Mouse (Mus musculus): ENCODE data around the gene Cspg5. TPM values are rescaled to one million over a fixed set of nuclear protein-coding genes. Genes with fewer than 3 reads are reported as not detected.

Gene Cspg5
- total RNA-seq (2021) = 100 to 1,000 TPM; 277 to 278 TPM
- long read RNA-seq, experiment 1, full-length matches to known transcripts = 106 of 123 reads
- long read RNA-seq, experiment 1, partial matches to known transcripts = 13 of 123 reads
- long read RNA-seq, experiment 1, other reads (novel, unspliced or antisense) = 4 of 123 reads
- long read RNA-seq, experiment 2, transcript Cspg5-201 (5 exons, 3,870 nt) = minor isoform, 10 of 172 reads
- long read RNA-seq, experiment 2, transcript Cspg5-202 (5 exons, 3,790 nt) = major isoform, 121 of 172 reads
- long read RNA-seq, experiment 2, transcript Cspg5-205 (4 exons, 2,107 nt) = minor isoform, 16 of 172 reads
- long read RNA-seq, experiment 2, partial matches to known transcripts = 1 of 172 reads
- long read RNA-seq, experiment 2, other reads (novel, unspliced or antisense) = 20 of 172 reads

DNA sequence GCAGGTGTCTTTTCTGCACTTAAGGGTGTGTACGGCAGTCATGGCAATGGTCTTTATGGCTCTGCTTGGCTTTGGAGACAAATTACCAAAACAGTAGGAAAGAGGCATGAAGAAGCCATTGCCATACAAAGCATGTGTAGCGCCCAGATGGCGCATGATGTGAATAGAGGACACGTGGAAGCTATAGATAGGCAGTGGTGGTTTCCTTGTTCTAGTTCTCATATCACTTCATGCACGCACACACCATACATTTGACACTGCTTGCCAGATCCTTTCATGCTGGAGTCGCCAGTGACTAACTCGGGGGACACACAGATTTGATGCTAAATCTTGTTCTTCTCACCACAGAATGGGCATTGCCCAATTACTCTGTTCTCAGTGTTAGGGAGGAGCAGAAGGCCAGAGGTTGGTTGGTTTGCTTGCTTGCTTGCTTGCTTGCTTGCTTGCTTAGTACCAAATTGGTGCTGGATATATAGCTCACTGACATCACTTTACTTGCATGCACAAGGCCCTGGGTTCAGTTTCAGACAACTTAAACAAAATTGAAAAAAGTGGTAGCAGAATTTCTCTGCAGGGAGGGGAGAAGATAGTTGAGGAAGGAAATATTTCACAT, at the start of gene Cspg5:
TSS of gene Cspg5 (plus strand) at position 563 of the 613 bp plus-strand sequence.
- DNase-seq (ENCODE audit: low spot score in 2 of 2) = no peak
- Histone ChIP-seq H3K4me3 (peak within 1 kb of the TSS; percentile 78), H3K27ac (peak within 1 kb of the TSS; percentile 98)
- no peak for TF ChIP-seq CTCF (conservative IDR thresholded peaks at IDR 0.05)

DNA sequence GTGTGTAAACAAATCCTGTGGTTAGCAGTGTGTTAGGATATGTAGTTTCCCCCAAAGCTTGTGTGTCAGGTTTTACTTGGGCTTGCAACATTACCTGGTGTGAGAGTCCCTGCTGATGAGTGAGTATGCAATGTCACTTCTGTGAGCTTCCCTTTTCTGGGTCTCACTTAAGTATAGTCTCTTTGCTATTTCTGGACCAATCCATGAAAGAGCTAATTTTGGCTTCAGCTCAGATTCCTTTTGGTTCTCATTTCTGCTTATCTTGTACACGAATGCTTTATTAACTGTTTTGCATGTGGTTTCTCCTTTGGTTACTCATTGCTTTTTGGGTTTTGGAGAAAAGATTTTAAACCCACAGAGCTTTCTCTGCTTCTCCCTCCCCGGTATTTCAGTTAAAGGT, 43.7 kb upstream of the Cspg5 start:
- H3K27ac ChIP-seq = no peak overlapping the region

DNA sequence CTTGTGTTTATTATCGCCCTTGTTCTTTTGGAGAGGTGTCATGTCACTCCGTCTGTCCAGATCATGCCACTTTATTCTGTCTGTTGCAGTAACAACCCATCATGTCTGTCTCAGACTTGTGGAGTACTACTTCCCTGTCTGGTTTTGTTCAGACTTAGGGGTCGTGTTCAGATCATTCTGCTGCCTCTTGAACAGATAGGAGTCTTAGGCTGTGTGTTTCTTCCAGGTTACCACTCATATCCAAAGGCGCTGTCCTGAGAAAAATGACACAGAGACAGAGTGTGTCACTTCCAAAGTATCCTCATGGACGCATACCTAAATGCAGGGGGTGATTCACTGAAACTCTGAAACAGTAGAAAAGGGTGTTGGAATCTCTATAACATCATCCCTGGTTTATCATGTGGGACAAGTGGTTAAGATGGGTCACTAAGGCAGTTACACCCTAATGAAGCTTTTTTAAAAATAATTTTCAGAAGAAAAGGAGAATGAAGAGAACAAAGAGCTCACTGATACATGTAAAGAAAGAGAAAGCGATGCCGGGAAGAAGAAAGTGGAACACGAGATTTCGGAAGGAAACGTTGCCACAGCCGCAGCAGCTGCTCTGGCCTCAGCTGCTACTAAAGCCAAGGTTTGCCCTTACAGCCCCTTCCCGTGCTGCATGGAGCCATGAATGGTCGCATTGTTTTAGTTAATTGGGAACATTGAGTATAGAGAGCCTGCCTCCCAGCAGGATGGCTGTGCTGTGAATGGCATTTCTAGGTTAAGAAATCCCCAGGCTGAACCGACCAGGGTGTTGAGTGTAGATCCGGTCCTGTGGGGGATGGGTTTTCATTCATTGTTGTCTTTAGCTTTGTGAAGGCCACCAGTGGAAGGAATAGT, 37.8 kb upstream of the Cspg5 start:
- no peak for TF ChIP-seq CTCF (conservative IDR thresholded peaks at IDR 0.05)
- Histone ChIP-seq H3K27ac (peak overlapping the region; percentile 89), H3K4me3 (no peak overlapping the region; the same call in 1 of the 2 replicates)
- peak; percentile 55 to 77 for DNase-seq (ENCODE audit: low spot score in 2 of 2)

More for the DNA sequence above, 43.7 kb upstream of the Cspg5 start:
- DNase-seq (ENCODE audit: low spot score in 2 of 2) = no peak
- no peak for TF ChIP-seq CTCF (conservative IDR thresholded peaks at IDR 0.05)
- H3K4me3 ChIP-seq = no peak overlapping the region

DNA sequence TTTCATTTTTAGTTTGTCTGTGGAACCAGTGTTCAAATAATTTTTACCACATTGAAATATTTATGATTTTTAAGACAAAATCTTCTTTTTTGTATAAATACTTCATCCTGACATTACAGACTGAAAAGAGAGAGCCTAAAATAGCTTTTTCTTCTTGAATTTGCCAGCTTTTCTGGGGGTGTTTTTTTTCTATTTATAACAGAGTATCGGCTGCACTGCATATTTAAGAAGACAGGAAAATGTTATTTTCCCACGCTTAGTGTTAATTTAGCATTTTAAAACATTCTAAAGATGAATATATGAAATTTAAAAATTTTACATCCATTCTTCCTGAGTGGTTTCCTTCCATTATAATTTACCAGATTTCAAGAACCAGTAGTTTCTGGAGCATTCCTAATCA, 37.1 kb upstream of the Cspg5 start:
- DNase-seq (ENCODE audit: low spot score in 2 of 2) = no peak
- peak overlapping the region; percentile 89 for H3K27ac ChIP-seq
- TF ChIP-seq CTCF (conservative IDR thresholded peaks at IDR 0.05) = peak; percentile 12; the same call in 1 of the 2 replicates
- H3K4me3 ChIP-seq = no peak overlapping the region; the same call in 1 of the 2 replicates

DNA sequence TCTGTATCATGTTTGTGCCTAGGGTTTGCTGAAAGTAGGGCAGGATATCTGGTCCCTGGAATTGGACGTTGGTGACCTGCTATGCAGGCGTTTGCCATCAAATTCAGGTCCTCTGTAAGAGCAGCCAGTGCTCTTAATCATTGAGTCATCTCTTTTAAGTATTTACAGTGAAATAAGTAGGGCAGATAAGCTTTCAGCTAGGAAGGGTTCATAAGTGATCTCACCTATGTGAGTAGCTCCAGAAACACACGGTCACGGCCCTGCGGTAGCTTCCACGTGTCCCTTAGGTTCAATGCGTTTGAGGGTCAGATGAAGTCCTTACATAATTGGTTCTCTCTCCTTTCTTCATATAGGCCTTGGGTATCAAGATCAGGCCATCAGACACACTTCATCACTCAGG, 35.3 kb upstream of the Cspg5 start:
- no peak overlapping the region for H3K4me3 ChIP-seq
- no peak for TF ChIP-seq CTCF (conservative IDR thresholded peaks at IDR 0.05)
- H3K27ac ChIP-seq = peak overlapping the region; percentile 63; the same call in 1 of the 2 replicates
- DNase-seq (ENCODE audit: low spot score in 2 of 2) = no peak

DNA sequence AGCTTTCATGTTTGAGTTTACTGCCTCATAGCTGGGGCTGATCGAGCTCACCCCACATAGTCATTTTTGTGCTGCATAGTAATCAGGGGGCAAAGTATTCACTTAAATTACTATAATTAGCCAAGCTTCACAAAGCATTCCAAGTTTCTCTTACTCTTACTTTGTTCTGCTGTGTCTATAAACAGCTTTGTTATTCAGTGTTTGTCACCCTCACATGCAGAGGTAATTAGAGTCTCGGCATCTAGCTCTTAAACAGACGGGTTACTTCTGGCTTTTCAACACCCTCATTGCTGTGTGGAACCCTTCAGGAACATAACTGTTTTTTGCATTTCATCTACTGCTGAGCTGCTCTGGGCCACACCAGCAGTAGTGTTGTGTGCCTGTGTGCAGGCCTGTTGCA, 34.6 kb upstream of the Cspg5 start:
- no peak for TF ChIP-seq CTCF (conservative IDR thresholded peaks at IDR 0.05)
- peak overlapping the region; percentile 63 for H3K27ac ChIP-seq
- DNase-seq (ENCODE audit: low spot score in 2 of 2) = no peak
- H3K4me3 ChIP-seq = no peak overlapping the region

DNA sequence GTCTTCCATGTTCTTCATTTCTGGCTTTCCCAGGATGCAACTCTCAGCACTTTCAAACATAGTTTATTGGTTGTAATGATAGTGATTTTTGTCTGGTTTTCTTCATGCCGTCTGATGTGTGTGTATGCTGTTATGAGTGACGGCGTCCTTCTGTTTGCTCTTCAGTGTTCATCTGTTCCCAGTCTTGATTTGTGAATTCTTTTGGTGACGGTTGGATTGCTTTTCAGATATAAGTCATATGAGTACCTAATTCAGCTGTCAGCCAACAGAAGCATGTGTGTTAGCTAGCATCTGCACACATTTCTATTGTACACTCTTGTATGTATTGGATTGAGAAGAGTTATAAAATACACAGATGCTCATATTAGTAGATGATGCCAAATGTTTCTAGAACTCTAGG, 19.3 kb upstream of the Cspg5 start:
- Histone ChIP-seq H3K27ac (peak overlapping the region; percentile 53), H3K4me3 (no peak overlapping the region)
- DNase-seq (ENCODE audit: low spot score in 2 of 2) = peak in 1 of 2 experiments; percentile 61
- TF ChIP-seq CTCF (conservative IDR thresholded peaks at IDR 0.05) = no peak

DNA sequence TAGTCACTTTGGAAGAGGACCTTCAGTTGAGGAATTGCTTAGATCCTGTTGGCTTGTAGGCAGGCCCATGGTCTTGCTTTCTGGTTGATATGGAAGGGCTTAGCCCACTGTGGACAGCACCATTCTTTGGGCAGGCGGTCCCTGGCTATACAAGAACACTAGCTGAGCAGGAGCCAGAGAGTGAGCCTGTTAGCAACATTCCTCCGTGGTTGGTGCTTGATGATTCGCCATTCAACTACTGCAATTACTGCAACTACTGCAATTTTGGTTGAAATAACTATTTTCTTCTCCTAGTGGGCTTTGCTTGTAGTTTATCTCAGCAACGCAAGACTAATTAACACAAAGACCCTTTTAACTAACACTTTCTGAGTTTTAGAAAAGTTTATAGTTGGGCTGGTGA, 17.4 kb upstream of the Cspg5 start:
- DNase-seq (ENCODE audit: low spot score in 2 of 2) = no peak
- no peak overlapping the region for H3K4me3 ChIP-seq
- TF ChIP-seq CTCF (conservative IDR thresholded peaks at IDR 0.05) = no peak
- no peak overlapping the region for H3K27ac ChIP-seq

DNA sequence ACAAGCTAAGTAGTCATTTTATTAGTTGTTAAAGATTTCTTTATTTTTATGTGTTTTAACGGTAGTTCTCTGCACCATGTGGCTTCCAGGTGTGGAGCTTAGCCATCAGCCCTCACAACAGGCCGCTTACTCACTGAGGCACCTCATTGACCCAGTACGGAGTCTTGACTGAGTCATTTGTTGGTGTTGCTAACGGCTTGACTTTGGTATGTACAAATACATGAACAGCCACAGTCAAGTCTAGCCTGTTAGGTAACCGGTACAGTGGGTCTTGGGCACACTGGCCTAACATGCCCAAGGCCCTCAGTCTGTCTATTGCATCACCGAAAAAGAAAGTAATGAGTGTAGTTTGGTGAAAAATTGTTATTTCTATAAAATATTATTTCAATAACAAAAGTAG, 14.9 kb upstream of the Cspg5 start:
- no peak for TF ChIP-seq CTCF (conservative IDR thresholded peaks at IDR 0.05)
- no peak overlapping the region for H3K4me3 ChIP-seq
- DNase-seq (ENCODE audit: low spot score in 2 of 2) = no peak
- H3K27ac ChIP-seq = no peak overlapping the region

DNA sequence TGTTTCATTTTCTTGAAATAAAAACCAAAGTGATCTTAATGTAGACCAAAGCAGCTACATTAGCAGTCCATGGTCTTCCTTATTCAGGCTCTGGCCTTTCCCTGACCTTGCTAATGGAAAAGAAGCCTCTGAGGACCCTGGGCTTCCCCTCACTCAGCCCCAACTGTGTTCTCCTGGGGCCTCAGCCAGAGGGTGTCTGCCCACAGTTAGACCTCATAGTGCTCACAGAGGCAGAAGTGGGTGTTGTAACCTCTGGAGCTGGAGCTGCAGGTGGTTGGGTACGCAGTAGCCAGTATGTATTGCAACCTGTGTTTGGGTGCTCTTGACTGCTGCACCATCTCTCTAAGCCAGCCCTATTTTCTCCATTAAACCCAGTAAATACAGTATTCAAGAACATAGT, 14.5 kb upstream of the Cspg5 start:
- no peak for TF ChIP-seq CTCF (conservative IDR thresholded peaks at IDR 0.05)
- no peak for DNase-seq (ENCODE audit: low spot score in 2 of 2)
- peak overlapping the region; percentile 71 for H3K27ac ChIP-seq
- no peak overlapping the region for H3K4me3 ChIP-seq

DNA sequence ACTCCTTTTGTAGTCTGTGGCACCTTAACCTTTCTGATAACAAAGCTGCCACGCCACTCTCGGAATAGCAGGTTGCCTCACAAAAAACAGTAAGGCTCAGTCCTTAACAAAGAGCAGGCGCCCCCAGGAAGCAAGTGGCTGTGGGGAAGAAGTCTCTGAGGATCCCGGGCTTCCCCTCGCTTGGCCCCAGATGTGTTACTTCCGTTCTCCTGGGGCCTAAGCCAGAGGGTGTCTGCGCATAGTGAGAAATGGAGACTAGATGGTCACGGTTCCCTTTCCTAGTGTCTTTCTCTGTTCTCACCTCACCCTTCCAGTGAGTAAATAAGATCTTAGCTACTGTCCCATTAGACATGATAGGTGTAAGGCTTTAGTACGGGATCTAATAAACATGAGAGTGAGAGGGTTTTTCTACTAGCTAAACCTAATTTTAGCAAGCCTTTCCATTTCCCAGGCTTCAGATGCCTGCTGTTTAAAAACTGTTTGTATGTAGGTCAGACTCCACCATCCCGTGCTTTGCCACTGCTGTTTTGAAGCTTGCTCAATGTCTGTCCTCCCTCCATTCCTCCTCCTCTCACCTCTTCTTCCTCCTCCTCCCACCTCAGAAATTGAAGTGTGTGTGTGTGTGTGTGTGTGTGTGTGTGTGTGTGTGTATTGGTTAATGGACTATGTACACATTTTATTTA, 13.9 kb upstream of the Cspg5 start:
- H3K4me3 ChIP-seq = no peak overlapping the region
- TF ChIP-seq CTCF (conservative IDR thresholded peaks at IDR 0.05) = no peak
- H3K27ac ChIP-seq = peak overlapping the region; percentile 71
- DNase-seq (ENCODE audit: low spot score in 2 of 2) = no peak

DNA sequence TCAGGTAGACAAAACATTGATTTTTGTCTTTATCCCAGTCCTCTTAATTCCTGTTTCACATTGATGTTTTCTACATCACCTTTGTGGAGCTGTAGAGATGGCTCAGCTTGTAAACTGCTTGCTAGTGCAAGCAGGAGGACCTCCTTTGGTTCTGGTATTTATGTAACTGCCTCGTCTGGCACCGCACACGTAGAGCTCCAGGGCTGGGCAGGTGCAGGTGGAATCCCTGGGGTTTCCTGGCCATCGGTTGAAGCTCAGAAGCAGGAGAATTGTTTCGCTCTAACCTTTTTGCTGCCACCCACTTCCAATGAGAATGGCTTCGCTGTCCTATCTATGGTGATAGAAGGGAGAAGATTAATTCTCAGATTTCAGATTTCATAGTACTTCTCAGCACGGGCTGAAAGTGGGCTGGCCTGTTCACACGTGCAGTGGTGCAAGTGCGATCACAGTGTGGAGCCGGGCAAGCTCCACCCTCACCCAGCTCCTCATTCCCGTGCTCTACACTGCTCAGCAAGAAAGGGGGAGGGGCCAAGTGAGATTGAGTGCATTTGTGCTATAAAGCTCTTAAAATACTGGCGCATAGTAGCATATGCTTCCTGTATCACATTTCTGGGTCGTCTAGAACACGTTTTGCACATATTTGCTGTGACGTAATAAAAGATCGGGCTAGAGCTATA, 13.1 kb upstream of the Cspg5 start:
- Histone ChIP-seq H3K27ac (peak overlapping the region; percentile 60), H3K4me3 (no peak overlapping the region)
- DNase-seq (ENCODE audit: low spot score in 2 of 2) = no peak

More for the DNA sequence above, 13.1 kb upstream of the Cspg5 start:
- no peak for TF ChIP-seq CTCF (conservative IDR thresholded peaks at IDR 0.05)

All from layer of hippocampus, adult 2 months (tissue).